Mouse (Mus musculus) retina, embryonic 14.5 days (tissue): ENCODE measurements around the gene Gpn3.
"Not testable (repeated sequence)": the region's sequence is repeated elsewhere in the genome, so short reads cannot be mapped to it uniquely, and the experiment has no call there.

Source experiments
- DNase-seq: peaks from one replicate; pipeline ENCODE4 v3.0.0-alpha.2; 2015; ENCODE audit warnings: low spot score

Gpn3 gene

DNA sequence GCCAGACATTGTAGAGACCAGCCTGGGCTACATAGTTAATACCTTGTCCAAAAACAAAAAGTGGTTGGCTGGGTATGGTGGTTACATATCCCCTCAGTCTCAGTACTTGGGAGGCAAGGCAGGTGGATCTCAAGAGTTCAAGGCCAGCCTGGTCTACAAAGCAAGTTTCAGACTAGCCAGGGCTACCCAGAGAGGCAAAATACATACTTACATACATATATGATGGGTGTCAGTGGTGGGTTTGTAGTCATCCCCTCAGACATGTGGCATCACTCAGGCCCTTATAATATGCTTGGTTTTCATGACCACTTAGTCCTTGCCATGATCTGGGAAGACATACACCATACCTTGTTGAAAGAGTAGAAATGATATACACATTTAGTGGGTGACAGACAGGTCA, 19.0 kb downstream of the Gpn3 start:
- no peak for DNase-seq

- no peak for DNase-seq
Measured at GRCm38 (mm10) chr5:122391178-122391785, 19.6 kb downstream of the Gpn3 start.

DNA sequence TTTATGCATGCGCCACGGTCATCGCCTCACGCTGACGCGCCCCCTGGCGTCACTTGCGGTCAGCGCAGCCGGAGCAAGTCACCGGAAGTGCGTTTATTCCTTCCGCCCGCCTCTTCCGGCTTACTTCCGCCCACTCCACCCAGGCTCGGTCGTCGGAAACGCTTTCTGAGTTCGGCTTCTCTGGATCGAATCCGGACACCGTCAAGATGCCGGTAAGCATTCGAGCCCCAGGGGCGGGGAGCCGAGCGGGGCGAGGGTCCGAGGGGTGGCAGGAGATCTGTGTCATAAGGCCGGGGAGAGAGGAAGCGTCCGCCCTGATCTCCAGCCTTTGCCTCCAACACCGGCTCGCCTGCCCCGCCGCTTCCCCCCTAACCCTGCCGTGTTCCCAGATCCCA, 20.1 kb downstream of the Gpn3 start, which contains the start of gene Arpc3:
Gene Arpc3 (plus strand): TSS at position 93 of the 395 bp plus-strand sequence.
- peak; percentile 94 for DNase-seq

GRCm38 (mm10) chr5:122392227-122393004, 20.7 kb downstream of the Gpn3 start:
- DNase-seq: peak; percentile 24

- DNase-seq: peak; percentile 87
Measured at GRCm38 (mm10) chr5:122393887-122394286, 22.2 kb downstream of the Gpn3 start.

DNA sequence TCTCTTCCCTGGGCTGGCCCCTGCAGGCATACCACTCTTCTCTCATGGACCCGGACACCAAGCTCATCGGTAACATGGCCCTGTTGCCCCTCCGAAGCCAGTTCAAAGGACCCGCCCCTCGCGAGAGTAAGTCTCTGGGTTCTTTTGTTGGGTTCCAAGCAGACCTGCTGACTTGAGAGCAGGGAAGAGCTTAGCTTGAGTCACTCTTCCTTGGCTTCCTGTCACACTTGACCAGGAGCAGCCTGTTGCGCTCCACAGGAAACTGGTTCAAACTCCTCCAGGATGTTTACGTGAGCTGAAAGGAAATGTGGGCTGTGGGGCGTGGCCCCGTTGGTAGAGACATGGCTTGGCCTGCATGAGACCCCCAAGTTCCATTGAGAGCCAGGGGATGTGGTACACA, 25.1 kb downstream of the Gpn3 start:
- DNase-seq: no peak

- DNase-seq: no peak
Measured at GRCm38 (mm10) chr5:122397495-122397894, 25.8 kb downstream of the Gpn3 start.

- DNase-seq: no peak
Measured at GRCm38 (mm10) chr5:122399871-122400270, 28.2 kb downstream of the Gpn3 start.

- no peak for DNase-seq
Measured at GRCm38 (mm10) chr5:122400628-122401302, 29.1 kb downstream of the Gpn3 start.

GRCm38 (mm10) chr5:122401303-122401640, 29.6 kb downstream of the Gpn3 start:
- peak; percentile 77 for DNase-seq

DNA sequence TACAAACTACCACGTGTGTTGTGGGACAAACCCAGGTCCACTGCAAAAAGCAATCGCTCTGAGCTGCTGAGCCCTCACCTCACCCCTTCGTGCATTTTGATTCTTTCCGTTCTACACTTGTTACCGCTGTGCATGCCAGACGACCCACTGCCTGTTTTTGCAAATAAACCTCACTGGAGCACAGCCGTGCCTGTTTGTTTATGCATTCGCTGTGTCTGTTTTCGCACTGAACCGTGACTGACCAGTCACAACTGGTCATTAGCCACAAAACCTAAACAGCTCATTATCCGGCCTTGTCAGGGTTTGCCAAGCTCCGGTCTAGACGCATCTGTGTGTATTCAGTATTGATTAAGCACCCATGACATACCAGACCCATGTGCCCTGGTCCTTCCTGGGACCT, 30.5 kb downstream of the Gpn3 start:
- no peak for DNase-seq

- DNase-seq: no peak
Measured at GRCm38 (mm10) chr5:122402772-122403171, 31.1 kb downstream of the Gpn3 start.

GRCm38 (mm10) chr5:122403362-122403761, 31.7 kb downstream of the Gpn3 start:
- no peak for DNase-seq

DNA sequence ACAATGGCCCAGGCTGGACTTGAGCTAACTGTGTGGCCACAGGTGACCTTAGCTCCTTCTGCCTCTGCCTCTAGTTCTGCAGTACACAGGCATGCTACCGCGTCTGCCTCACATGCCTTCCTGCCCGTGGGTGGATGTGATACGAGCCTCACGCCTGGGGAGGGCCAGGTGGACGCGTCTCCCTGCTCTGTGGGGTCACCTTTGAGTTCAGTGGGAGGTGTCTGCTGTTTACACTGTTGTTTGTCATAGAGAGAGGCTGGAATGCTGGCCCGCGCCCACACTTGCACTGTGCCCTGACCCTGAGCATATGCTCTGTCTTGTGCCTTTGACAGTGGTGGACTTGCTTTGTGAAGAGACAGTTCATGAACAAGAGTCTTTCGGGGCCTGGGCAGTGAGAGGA, 33.9 kb downstream of the Gpn3 start:
- DNase-seq: no peak

DNA sequence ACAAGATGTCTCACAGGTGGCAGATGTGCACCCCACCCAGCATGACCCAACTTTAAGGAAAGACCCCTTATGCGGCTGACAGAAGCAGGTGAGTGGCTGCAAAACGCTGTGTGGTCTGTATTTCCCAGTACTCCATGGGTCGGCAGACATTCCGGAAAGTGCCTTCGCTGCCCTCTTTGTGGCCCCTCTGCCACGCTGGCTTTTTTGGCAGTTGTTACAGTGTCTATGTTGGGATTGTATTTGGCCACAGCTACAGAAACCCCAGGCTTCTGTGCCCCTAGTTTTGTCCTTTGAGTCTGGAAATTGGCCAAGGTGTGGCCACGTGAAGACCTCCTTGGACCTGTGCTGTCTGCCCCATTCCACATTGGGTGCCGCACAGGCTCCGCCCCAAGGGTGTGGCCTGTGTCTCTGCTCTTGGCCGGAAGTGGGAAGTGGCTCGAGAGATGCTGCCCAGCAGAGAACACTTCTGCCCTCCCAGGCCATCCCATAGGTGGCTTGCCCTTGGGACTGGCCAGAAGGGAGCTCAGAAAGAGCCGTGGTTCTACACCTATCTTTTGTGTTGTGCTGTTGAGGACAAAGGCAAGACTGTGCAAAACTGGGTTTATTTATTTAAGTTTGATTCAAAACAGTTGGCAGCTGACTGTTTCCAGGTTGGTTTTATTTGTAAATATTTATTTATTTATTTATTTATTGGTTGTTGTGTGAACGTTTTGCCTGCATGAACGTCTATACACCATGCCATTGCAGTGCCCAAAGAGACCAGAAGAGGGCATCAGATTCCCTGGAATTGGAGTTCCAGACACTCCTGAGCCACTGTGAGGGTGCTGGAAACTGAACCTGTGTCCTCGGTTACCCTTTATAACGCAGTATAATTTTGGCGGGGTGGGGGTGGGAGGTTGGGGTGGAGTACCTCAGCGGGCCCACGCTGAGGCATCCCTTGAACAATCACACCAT, 38.3 kb downstream of the Gpn3 start:
- DNase-seq: peak; percentile 13

GRCm38 (mm10) chr5:122411892-122412291, 40.2 kb downstream of the Gpn3 start:
- no peak for DNase-seq

- no peak for DNase-seq
Measured at GRCm38 (mm10) chr5:122412826-122413225, 41.1 kb downstream of the Gpn3 start.

DNA sequence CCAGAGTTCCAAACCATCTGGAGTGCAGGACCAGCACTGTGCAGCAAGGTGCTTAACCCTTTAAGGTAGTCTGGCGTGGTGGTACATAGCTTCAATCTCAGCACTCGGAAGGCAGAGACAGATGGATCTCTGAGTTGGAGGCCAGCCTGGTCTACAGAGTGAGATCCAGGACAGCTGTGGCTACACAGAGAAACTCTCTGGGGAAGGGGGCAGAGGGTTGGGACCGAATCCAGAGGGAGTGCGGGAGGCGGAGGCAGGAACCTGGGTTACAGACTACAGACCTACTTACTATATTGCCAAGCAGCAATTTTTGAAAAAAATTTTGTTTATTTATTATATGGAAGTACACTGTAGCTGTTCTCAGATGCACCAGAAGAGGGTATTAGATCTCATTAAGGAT, 42.7 kb downstream of the Gpn3 start:
- DNase-seq: no peak

DNA sequence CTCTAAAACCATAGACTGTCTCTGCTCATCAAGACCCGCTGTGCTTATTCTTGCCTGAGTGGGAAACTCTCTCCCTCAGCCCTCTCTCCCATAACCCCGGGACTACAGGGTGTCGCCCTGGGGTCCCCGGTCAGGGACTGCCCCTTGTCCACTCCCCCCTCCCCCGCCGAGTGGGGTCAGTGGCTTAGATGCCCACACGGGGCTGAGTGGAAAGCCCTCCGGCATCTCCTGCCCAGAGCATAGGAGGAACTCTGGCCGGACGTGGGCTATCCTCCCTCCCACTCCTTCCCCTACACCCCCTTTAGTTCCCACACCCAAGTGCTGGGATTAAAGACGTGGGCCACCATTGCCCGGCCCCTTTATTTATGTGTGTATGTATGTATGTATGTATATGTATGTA, 43.8 kb downstream of the Gpn3 start:
- DNase-seq: no peak

- DNase-seq: not testable (repeated sequence)
Measured at GRCm38 (mm10) chr5:122420676-122421075, 49.0 kb downstream of the Gpn3 start.

GRCm38 (mm10) chr5:122421271-122422068, 49.8 kb downstream of the Gpn3 start, which contains the start of gene Anapc7:
Gene Anapc7 (plus strand): TSS chr5:122421693.
- peak; percentile 27 for DNase-seq
